Mouse (Mus musculus) hindbrain, embryonic 10.5 days (tissue): ENCODE results near the gene Stk38l. TPM values are rescaled to one million over a fixed set of nuclear protein-coding genes. Genes with fewer than 3 reads are reported as not detected.

Source experiments
- polyA plus RNA-seq: library from polyadenylated mRNA; unstranded; fragments of >200 nt; fragmentation: Nextera tagmentation; extraction: Ambion mirVana; gene quantifications from 2 replicates; pipeline ENCODE4 v1.2.1, GENCODE M21; 2016

Stk38l gene
- polyA plus RNA-seq, 1 experiment from 2014 or later: 18.0 TPM

Other genes starting within 250 kb of the Stk38l start
- gene Itpr2, start 222.8 kb upstream of the Stk38l start, polyA plus RNA-seq: 4.6 and 5.0 TPM in 2 replicates
- gene Fgfr1op2, start 147.8 kb upstream of the Stk38l start, polyA plus RNA-seq: 68.2 and 78.5 TPM in 2 replicates
- 71.8 and 86.4 TPM in 2 replicates for gene Ints13, start 147.2 kb upstream of the Stk38l start, polyA plus RNA-seq
- gene Med21, start 82.4 kb upstream of the Stk38l start, polyA plus RNA-seq: 132 and 133 TPM in 2 replicates
- 23.0 and 25.7 TPM in 2 replicates for gene Tm7sf3, start 82.2 kb upstream of the Stk38l start, polyA plus RNA-seq
- gene Arntl2, start 71.1 kb downstream of the Stk38l start, polyA plus RNA-seq: 1.5 and 2.1 TPM in 2 replicates
- gene Smco2, start 125.1 kb downstream of the Stk38l start, polyA plus RNA-seq: not detected in 2 replicates
- gene Ppfibp1, start 163.5 kb downstream of the Stk38l start, polyA plus RNA-seq: 26.8 and 34.0 TPM in 2 replicates
- 0.14 and 0.32 TPM in 2 replicates for gene 1700034J05Rik, start 229.4 kb downstream of the Stk38l start, polyA plus RNA-seq